Mouse (Mus musculus) liver, embryonic 15.5 days (tissue): Measurements from ENCODE around the gene Fibp. TPM values are rescaled to one million over a fixed set of nuclear protein-coding genes. Genes with fewer than 3 reads are reported as not detected.

Experiments used
- ATAC-seq: fragments of 200-750 bp; cut with Nextera tagmentation; 2 replicates; pipeline ENCODE4 v1.8.0; 2017; ENCODE audit warnings: moderate number of reproducible peaks, mild to moderate bottlenecking, moderate library complexity; ENCODE audit not compliant: insufficient read depth
- H3K27ac ChIP-seq: fragments of 300-500 bp; sonication (generic); replicated peaks from 2 replicates; pipeline ENCODE4 v1.5.1; 2015; ENCODE audit warnings: mild to moderate bottlenecking, inconsistent platforms
- H3K27me3 ChIP-seq: fragments of 300-500 bp; sonication (generic); 2 replicates; pipeline ENCODE4 v1.6.1; 2015; ENCODE audit warnings: mild to moderate bottlenecking, inconsistent platforms
- H3K36me3 ChIP-seq: fragments of 300-500 bp; sonication (generic); replicated peaks from 2 replicates; pipeline ENCODE4 v1.6.1; 2015; ENCODE audit warnings: moderate library complexity, mild to moderate bottlenecking, inconsistent platforms
- H3K4me1 ChIP-seq: fragments of 300-500 bp; sonication (generic); replicated peaks from 2 replicates; pipeline ENCODE4 v1.6.1; 2015; ENCODE audit warnings: inconsistent platforms
- H3K4me2 ChIP-seq: fragments of 300-500 bp; sonication (generic); 2 replicates; pipeline ENCODE4 v1.6.1; 2015; ENCODE audit warnings: moderate library complexity, mild to moderate bottlenecking, inconsistent platforms
- H3K4me3 ChIP-seq: fragments of 300-500 bp; sonication (generic); replicated peaks from 2 replicates; pipeline ENCODE4 v1.5.1; 2015; ENCODE audit warnings: mild to moderate bottlenecking, inconsistent platforms
- H3K9ac ChIP-seq: fragments of 300-500 bp; sonication (generic); 2 replicates; pipeline ENCODE4 v1.6.1; 2015; ENCODE audit warnings: moderate library complexity, mild to moderate bottlenecking, inconsistent platforms
- H3K9me3 ChIP-seq: fragments of 300-500 bp; sonication (generic); replicated peaks from 2 replicates; pipeline ENCODE4 v1.6.1; 2016; ENCODE audit warnings: inconsistent platforms
- WGBS: fragments of 180-500 bp; shearing (Covaris S2); methylation state at CpG from one replicate; pipeline ENCODE4 v1.1.7; 2015; ENCODE audit warnings: mixed read lengths; ENCODE audit not compliant: insufficient replicate concordance; 5-methylcytosine and 5-hydroxymethylcytosine counted together
- polyA plus RNA-seq: library from polyadenylated mRNA; unstranded; fragments of >200 nt; fragmentation: Nextera tagmentation; extraction: Ambion mirVana; gene quantifications from 2 replicates; pipeline ENCODE4 v1.2.1, GENCODE M21; 2015

The Fibp gene
- polyA plus RNA-seq, 1 experiment from 2014 or later: 25.3 TPM

DNA sequence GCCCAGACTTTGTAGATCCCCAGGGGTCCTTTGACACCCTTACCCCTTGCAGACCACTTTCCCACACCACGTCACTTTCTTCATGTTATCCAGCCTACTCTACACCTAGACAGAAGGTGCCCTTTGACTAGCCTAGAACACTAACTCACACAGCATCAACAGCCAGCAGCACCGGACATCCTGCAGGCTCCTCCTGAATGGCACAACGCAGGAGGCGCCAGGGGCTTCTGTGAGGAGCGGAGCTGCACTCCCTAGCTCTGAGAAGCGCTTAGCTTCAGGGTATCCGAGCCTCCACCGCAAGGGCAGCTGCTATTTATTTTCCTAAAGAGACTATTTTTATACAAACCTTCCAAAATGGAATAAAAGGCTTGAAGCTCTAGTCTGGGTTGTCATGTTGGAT lies 4.8 kb upstream of the Fibp start:
- Histone ChIP-seq H3K27ac (no peak overlapping the region), H3K36me3 (no peaks in the 10 kb centered on the region), H3K9ac (no peak overlapping the region), H3K4me3 (peak overlapping the region; percentile 76; the same call in 1 of the 2 replicates), H3K27me3 (peaks cover 23% of the 10 kb centered on the region), H3K4me1 (peaks cover 47% of the 10 kb centered on the region), H3K4me2 (peak overlapping the region; percentile 100), H3K9me3 (no peaks in the 10 kb centered on the region)
- no peak for ATAC-seq
- WGBS: 59% methylated on average over 8 of the region's 8 CpGs

DNA sequence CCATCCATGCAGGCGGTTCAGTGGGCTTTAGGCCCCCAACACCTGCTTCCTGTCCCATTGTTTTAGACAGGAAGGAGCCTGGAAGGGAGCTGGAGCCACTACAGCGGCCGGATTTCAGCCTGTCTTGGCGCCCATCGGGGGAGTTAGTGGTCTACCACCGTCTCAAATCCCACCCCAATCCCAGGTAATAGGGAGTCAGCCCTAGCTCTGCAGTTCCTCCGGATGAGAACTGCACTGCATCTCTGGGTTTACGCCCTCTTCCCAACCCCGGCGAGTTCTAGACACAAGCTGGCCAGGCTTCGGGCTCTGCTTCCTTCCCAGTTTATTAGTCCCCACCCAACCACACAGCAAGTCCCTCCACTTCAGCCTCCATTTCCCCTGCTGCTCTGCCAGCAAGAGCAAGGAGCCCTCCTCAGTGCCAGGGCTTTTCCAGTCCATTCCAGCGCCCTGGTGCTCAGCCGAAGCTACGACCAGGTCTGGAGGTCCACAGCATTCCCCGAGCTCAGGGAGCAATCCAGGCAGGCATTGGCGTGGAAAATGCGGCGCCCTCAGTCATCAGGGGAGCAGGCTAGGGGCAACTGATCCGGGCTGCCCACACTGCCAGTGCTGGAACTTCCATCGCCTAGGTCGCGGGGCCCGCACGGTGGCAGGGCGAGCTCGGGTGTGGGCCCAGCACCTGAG lies 4.0 kb upstream of the Fibp start:
- H3K27me3 ChIP-seq: peaks cover 14% of the 10 kb centered on the region
- no peak for ATAC-seq
- 3% methylated on average over 26 of the region's 26 CpGs for WGBS
- peak overlapping the region; percentile 77; the same call in 1 of the 2 replicates for H3K27ac ChIP-seq
- peaks cover 56% of the 10 kb centered on the region for H3K4me1 ChIP-seq
- no peaks in the 10 kb centered on the region for H3K9me3 ChIP-seq
- H3K9ac ChIP-seq: peak overlapping the region; percentile 75
- H3K4me2 ChIP-seq: peak overlapping the region; percentile 100
- H3K4me3 ChIP-seq: peak overlapping the region; percentile 76
- H3K36me3 ChIP-seq: no peaks in the 10 kb centered on the region; the same call in 1 of the 2 replicates

DNA sequence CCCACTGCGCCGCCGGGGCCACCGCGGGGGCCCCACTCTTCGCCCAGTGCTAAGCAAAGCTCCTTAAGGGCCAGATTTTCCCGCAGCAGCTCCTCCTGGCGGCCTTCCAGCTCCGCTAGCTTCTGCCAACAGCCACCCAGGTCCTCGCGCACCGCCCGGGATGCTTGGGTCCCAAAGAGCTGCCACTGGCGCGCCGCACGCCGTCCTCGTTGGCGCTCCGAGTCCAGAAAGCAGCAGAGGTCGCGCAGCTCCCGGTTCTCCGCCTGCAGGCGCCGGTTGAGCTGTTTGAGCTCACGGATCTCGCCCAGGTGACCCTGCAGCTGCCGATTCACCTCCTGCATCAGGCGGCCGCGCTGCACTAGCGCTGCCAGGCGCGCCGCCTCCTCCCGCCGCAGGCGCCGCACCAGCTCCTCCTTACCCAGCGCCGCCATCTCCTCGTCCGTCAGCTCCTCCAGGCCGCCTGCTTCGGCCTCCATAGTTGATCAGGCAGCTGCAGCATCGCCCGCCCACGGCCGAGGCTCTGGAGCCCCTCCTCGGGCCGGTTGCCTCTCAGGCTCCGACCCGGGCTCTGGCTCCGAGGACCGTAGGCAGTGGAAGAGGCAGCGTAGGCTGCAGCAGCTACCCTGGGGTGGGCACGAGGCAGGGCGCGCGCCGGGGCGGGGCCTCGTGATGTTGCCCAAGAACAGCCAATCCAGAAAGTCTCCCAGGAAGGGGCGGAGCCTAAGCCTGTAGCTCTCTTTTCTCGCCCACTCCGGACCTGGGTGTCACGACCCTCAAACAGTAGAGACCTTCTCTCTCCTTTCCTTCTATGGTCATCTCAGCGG lies 3.3 kb upstream of the Fibp start:
- Histone ChIP-seq H3K9ac (peak overlapping the region; percentile 75), H3K4me1 (peaks cover 57% of the 10 kb centered on the region)

DNA sequence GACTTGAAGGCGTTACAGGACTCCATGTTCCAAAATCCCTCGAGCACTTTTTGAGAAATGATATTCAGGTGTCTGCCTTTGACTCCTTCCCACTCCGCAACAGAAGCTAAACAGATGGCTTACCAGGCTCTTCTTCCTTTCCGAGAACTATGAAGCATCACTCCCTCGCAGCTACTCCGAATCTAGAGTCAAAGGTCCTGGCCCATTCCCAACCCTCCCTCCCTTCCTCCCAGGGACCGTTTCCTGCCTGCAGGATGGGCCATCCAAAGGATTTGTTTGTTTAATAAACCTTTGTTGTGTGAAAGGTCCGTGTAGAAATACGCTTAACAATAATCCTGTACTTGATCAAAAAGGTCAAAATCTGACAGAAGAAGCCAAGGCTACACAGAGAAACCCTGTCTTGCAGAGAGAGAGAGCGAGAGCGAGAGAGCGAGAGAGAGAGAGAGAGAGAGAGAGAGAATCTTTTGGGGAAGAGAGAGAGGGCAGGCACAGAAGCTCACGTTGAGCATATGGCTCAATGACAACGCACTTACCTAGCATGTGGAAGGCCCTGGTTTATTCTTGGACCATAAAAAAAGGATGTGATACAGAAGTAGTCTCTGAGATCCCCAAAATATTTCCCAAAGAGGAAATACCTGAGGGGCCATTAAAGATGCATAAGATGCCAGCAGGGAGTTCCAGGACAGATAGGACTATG lies 2.5 kb upstream of the Fibp start, which contains the start of gene Ccdc85b:
TSS of gene Ccdc85b (minus strand) at position 149 of the 697 bp plus-strand sequence.
- peaks cover 57% of the 10 kb centered on the region for H3K4me1 ChIP-seq
- ATAC-seq: peak; percentile 5; the same call in 1 of the 2 replicates
- H3K9me3 ChIP-seq: no peaks in the 10 kb centered on the region
- H3K36me3 ChIP-seq: no peaks in the 10 kb centered on the region; the same call in 1 of the 2 replicates
- peak within 1 kb of the TSS; percentile 75 for H3K9ac ChIP-seq
- peak within 1 kb of the TSS; percentile 76 for H3K4me3 ChIP-seq
- H3K4me2 ChIP-seq: peak within 1 kb of the TSS; percentile 100
- H3K27ac ChIP-seq: peak within 1 kb of the TSS; percentile 77
- WGBS: 11% methylated on average over 14 of the region's 14 CpGs
- peaks cover 10% of the 10 kb centered on the region for H3K27me3 ChIP-seq

More for the DNA sequence above, 3.3 kb upstream of the Fibp start:
- Histone ChIP-seq H3K4me3 (peak overlapping the region; percentile 76), H3K27me3 (peaks cover 10% of the 10 kb centered on the region), H3K4me2 (peak overlapping the region; percentile 100), H3K36me3 (no peaks in the 10 kb centered on the region; the same call in 1 of the 2 replicates), H3K9me3 (no peaks in the 10 kb centered on the region), H3K27ac (peak overlapping the region; percentile 77)
- WGBS: under 1% methylated on average over 70 of the region's 70 CpGs
- peak; percentile 85 for ATAC-seq

DNA sequence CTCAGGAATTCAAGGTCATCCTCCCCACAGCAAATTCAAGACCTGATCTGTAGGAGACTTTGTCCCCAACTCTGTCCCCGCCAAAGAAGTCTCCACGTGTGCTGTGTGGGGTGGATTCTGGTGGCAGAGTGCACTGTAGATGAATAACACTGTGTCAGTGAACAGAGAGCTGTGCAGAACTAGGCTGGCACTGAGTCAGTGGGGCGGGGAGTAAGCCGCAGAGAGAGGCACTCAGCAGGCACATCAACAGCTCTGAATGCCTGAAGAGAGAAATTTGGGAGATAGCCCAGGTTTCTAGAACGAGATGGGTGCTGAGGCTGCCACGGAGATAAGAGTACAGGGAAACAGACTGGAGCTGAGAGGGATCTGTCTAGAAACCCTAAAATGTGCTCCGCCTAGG lies 1.4 kb upstream of the Fibp start:
- no peak for ATAC-seq
- whole genome bisulfite sequencing: 52% methylated on average over 7 of the region's 7 CpGs
- Histone ChIP-seq H3K27ac (no peak overlapping the region), H3K4me3 (no peak overlapping the region), H3K9me3 (no peaks in the 10 kb centered on the region), H3K4me2 (no peak overlapping the region), H3K27me3 (peaks cover 10% of the 10 kb centered on the region), H3K9ac (no peak overlapping the region), H3K4me1 (peaks cover 60% of the 10 kb centered on the region), H3K36me3 (peaks cover 11% of the 10 kb centered on the region)

DNA sequence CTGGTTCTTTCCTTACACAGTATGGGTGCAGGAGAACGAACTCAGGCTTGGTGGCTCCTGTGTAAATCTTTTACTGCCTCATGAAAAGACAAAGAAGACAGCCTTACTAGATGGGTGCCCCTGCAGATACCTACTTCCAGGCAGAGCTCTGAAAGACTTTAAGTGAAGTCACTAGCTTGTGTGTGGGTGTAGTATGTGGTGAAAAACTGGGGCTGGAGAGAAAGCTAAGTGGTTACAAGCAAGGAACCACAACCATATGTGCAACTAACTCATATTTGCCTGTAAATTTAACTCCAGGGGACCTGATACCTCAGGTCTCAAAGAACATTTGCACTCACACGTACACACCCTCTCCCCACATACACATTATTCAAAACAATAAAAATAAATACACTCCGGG lies 519 bp upstream of the Fibp start:
- H3K27me3 ChIP-seq: peaks cover 10% of the 10 kb centered on the region
- ATAC-seq: no peak
- H3K9me3 ChIP-seq: no peaks in the 10 kb centered on the region
- no peak overlapping the region for H3K27ac ChIP-seq
- H3K9ac ChIP-seq: peak overlapping the region; percentile 79
- H3K4me3 ChIP-seq: peak overlapping the region; percentile 87
- peaks cover 59% of the 10 kb centered on the region for H3K4me1 ChIP-seq
- 22% methylated on average over 3 of the region's 3 CpGs for WGBS
- H3K36me3 ChIP-seq: peaks cover 18% of the 10 kb centered on the region
- H3K4me2 ChIP-seq: peak overlapping the region; percentile 92

DNA sequence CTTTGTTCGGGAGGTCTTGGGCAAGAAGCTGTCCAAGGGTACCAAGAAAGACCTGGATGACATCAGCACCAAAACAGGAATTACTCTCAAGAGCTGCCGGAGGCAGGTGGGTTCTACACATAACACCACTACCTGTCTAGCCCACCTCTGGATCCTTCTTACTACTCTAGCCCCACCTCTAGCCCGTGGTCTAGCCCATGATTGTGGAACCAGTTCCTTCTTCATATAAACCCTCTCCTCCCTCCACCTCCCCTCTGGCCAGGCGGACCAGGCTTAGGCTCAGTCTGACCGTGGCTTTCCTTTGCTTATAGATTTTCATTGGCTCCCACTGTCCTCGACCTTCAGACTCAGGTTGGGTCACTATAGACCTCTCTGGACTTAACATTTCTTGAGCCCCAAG lies 996 bp downstream of the Fibp start:
- H3K4me1 ChIP-seq: peaks cover 44% of the 10 kb centered on the region
- WGBS: 73% methylated on average over 6 of the region's 6 CpGs
- peak overlapping the region; percentile 87 for H3K4me3 ChIP-seq

DNA sequence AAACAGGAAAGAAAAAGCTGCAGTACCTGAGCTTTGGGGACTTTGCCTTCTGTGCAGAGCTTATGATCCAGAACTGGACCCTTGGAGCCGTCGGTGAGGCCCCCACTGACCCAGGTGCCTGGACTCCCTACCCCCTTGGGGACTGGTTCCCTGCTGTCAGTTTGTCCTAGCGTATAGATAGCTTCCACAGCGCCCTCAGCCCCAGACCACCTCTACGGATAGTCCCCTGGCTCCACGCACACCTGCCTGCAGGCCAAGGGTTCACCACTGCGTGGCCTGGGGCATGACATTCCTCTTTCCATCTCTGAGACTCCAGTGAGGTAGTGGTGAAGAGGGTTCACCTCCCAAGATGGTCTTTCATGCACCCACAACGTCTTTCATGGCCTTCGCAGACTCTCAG lies 2.8 kb downstream of the Fibp start:
- H3K9me3 ChIP-seq: no peaks in the 10 kb centered on the region
- 78% methylated on average over 9 of the region's 9 CpGs for WGBS
- H3K4me1 ChIP-seq: peaks cover 26% of the 10 kb centered on the region
- H3K27me3 ChIP-seq: no peaks in the 10 kb centered on the region
- H3K36me3 ChIP-seq: peaks cover 41% of the 10 kb centered on the region
- H3K27ac ChIP-seq: no peak overlapping the region
- H3K9ac ChIP-seq: no peak overlapping the region
- H3K4me2 ChIP-seq: no peak overlapping the region
- no peak overlapping the region for H3K4me3 ChIP-seq
- ATAC-seq: no peak

More for the DNA sequence above, 996 bp downstream of the Fibp start:
- Histone ChIP-seq H3K9me3 (no peaks in the 10 kb centered on the region), H3K4me2 (peak overlapping the region; percentile 92), H3K27ac (no peak overlapping the region), H3K27me3 (peaks cover 5% of the 10 kb centered on the region), H3K9ac (peak overlapping the region; percentile 79; the same call in 1 of the 2 replicates), H3K36me3 (peaks cover 33% of the 10 kb centered on the region)
- ATAC-seq: no peak

DNA sequence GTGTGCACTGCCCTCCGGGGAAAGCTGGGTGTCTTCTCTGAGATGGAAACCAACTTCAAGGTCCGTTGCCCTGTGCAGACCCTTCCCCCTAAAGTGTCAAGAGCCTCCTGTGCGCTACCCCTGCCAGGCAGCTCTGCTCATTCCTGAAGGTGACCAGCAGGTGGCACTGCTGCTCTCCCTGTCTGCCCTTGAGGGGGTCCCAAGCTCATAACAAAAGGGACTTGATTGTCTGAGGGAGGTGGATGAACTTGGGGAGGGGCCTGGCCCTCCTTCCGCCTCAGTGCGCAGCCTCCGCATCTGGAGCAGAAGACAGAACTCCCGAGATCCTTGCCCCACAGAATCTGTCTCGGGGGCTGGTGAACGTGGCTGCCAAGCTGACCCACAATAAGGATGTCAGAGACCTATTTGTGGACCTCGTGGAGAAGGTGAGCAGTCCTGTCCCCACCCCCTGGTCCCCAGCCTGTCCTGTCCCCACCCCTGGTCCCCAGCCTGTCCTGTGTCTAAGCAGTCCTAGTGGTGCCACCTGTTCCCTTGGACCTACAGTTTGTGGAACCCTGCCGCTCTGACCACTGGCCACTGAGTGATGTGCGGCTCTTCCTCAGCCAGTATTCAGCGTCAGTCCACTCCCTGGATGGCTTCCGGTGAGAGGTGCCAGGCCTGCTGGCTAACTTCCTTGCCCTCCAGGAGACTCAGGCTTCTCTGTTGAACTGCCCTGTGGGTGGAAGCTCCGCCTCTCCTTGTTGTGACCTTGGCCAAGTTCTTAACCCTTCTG lies 3.6 kb downstream of the Fibp start:
- no peak overlapping the region for H3K4me2 ChIP-seq
- H3K4me3 ChIP-seq: no peak overlapping the region
- peaks cover 41% of the 10 kb centered on the region for H3K36me3 ChIP-seq
- 63% methylated on average over 15 of the region's 15 CpGs for WGBS
- no peak overlapping the region for H3K9ac ChIP-seq
- no peak for ATAC-seq
- no peaks in the 10 kb centered on the region for H3K9me3 ChIP-seq
- H3K27ac ChIP-seq: no peak overlapping the region
- peaks cover 24% of the 10 kb centered on the region for H3K4me1 ChIP-seq
- H3K27me3 ChIP-seq: 0 out of 2 replicates have a peak, but pooled peaks cover 6% of the 10 kb centered on the region

DNA sequence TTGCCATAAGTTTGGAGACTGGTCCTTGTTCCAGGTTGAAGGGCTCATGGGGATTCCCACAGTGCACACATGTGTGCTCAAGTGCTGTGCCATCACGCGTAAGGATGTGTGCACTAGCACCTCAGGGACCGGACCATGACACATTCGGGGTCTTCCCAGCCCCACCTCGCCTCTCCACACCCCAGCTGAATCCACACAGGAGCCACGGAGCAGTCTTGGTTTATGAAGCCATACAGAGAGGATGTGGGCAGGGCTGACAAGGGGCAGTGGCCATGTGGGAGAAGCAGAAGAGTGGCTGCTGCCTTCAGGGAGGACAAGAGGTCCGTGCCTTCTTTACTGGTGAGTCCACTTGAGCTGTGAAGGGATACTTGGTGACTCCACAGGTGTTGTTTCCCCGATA lies 4.6 kb downstream of the Fibp start:
- H3K4me1 ChIP-seq: peaks cover 16% of the 10 kb centered on the region
- H3K27me3 ChIP-seq: peaks cover 14% of the 10 kb centered on the region; the same call in 1 of the 2 replicates
- no peak overlapping the region for H3K4me2 ChIP-seq
- H3K27ac ChIP-seq: no peak overlapping the region
- 77% methylated on average over 8 of the region's 8 CpGs for WGBS
- peaks cover 41% of the 10 kb centered on the region for H3K36me3 ChIP-seq
- H3K9ac ChIP-seq: no peak overlapping the region
- ATAC-seq: no peak
- H3K9me3 ChIP-seq: no peaks in the 10 kb centered on the region
- no peak overlapping the region for H3K4me3 ChIP-seq
